Mouse (Mus musculus): ENCODE data around the gene Clnk. TPM values are rescaled to one million over a fixed set of nuclear protein-coding genes. Genes with fewer than 3 reads are reported as not detected.
A peak's percentile ranks its signal among the peaks of the same experiment; 100 is the strongest.

Clnk gene
- total and polyA plus RNA-seq, 3 experiments, result 0.08 TPM; not detected in 2

DNA sequence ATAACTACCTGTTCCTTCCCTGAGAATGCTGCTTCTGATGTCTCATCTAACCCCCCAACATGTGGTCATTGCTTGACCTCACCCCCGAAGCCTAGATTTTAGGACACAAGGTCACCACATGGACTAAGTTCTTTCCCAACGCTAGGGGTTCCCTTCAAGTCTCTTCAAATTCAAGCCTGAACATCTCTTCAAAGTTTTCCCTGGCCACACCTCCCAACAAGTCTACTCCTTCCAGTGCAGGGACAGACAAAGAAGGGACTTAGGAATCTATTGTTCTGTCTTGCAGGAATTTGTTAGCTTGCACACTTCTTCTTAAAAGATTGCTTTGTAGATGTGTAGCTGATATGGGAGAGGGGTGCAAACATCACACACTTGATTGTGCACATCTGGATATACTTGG is 174.5 kb downstream of the Clnk start:
- no peak overlapping the region for H3K27ac ChIP-seq
- no peak for DNase-seq
- H3K4me1 ChIP-seq (ENCODE audit: control insufficient read depth, insufficient read depth, low read length), result no peaks in the 10 kb centered on the region
- TF ChIP-seq EP300 (IDR thresholded peaks at IDR 0.05; ENCODE audit: insufficient read depth, low read depth, low read length) (no peak), CTCF (IDR thresholded peaks at IDR 0.05) (no peak), POLR2A (IDR thresholded peaks at IDR 0.05; ENCODE audit: insufficient read depth, low read depth, low read length) (no peak)
- H3K79me2 ChIP-seq (replicated peaks; ENCODE audit: control insufficient read depth, insufficient read depth, low read length), result no peaks in the 10 kb centered on the region
- 81% methylated on average over 2 of the region's 2 CpGs for WGBS
- no peak overlapping the region for H3K4me3 ChIP-seq
- no peaks in the 10 kb centered on the region for H3K36me3 ChIP-seq (ENCODE audit: control insufficient read depth, insufficient read depth, low read length)
- intact Hi-C loops (cut with DNase I), result no loop called here
- H3K27me3 ChIP-seq (ENCODE audit: control insufficient read depth, insufficient read depth, low read length), result no peaks in the 10 kb centered on the region
- no peak overlapping the region for H3K9ac ChIP-seq (ENCODE audit: low read depth, low read length)

DNA sequence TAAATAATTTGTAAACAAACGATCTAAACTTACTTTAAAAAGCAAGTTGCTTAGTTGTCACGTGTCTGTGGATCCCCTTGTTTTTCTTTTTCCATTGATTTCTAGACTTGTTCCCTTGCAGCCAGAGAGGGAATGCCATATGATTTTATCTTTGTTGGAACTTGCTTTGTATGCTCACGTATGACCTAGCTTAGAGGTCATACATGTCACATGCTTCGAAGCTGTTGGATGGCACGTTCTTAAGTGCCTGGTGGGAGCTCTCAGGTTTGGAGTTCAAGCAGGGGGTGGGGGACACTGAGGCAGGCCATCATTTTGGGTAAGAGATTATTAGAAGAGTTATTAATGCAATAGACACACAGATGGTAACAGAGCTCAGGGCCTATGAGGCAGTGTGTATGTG is 178.1 kb downstream of the Clnk start:
- no peak overlapping the region for H3K9ac ChIP-seq (ENCODE audit: low read depth, low read length)
- no peaks in the 10 kb centered on the region for H3K79me2 ChIP-seq (replicated peaks; ENCODE audit: control insufficient read depth, insufficient read depth, low read length)
- no peak overlapping the region for H3K27ac ChIP-seq
- intact Hi-C loops (cut with DNase I), result no loop called here
- TF ChIP-seq POLR2A (IDR thresholded peaks at IDR 0.05; ENCODE audit: insufficient read depth, low read depth, low read length), result no peak
- no peak for TF ChIP-seq CTCF (IDR thresholded peaks at IDR 0.05)
- no peak for TF ChIP-seq EP300 (IDR thresholded peaks at IDR 0.05; ENCODE audit: insufficient read depth, low read depth, low read length)
- no peaks in the 10 kb centered on the region for H3K4me1 ChIP-seq (ENCODE audit: control insufficient read depth, insufficient read depth, low read length)
- 64% methylated on average over 5 of the region's 5 CpGs for WGBS
- H3K27me3 ChIP-seq (ENCODE audit: control insufficient read depth, insufficient read depth, low read length), result no peaks in the 10 kb centered on the region
- no peaks in the 10 kb centered on the region for H3K36me3 ChIP-seq (ENCODE audit: control insufficient read depth, insufficient read depth, low read length)
- no peak overlapping the region for H3K4me3 ChIP-seq
- DNase-seq, result no peak

DNA sequence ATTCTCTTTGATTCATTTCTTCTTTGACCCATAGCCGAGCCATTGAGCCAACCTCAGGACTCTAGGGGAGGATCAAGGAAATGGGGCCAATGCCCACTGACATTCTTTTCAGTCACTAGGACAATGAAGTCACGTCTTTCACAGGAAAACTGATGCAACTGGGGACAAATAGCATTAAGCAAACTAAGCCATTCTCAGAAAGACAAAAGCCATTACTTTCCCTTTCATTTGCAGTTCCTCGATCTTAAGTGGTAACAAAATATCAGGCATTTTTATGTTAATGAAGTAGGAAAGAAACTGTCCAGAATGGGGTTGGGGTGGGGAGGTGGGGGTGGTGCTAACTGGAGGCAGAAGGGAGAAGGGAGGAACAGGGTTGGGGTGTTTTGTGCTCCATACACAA is 178.6 kb downstream of the Clnk start:
- no peaks in the 10 kb centered on the region for H3K4me1 ChIP-seq (ENCODE audit: control insufficient read depth, insufficient read depth, low read length)
- H3K4me3 ChIP-seq, result no peak overlapping the region
- 42% methylated on average over 3 of the region's 3 CpGs for WGBS
- no peak overlapping the region for H3K27ac ChIP-seq
- DNase-seq, result no peak
- TF ChIP-seq POLR2A (IDR thresholded peaks at IDR 0.05; ENCODE audit: insufficient read depth, low read depth, low read length) (no peak), EP300 (IDR thresholded peaks at IDR 0.05; ENCODE audit: insufficient read depth, low read depth, low read length) (no peak), CTCF (IDR thresholded peaks at IDR 0.05) (no peak)
- H3K36me3 ChIP-seq (ENCODE audit: control insufficient read depth, insufficient read depth, low read length), result no peaks in the 10 kb centered on the region
- no peaks in the 10 kb centered on the region for H3K79me2 ChIP-seq (replicated peaks; ENCODE audit: control insufficient read depth, insufficient read depth, low read length)
- no peaks in the 10 kb centered on the region for H3K27me3 ChIP-seq (ENCODE audit: control insufficient read depth, insufficient read depth, low read length)
- no peak overlapping the region for H3K9ac ChIP-seq (ENCODE audit: low read depth, low read length)
- intact Hi-C loops (cut with DNase I), result no loop called here

DNA sequence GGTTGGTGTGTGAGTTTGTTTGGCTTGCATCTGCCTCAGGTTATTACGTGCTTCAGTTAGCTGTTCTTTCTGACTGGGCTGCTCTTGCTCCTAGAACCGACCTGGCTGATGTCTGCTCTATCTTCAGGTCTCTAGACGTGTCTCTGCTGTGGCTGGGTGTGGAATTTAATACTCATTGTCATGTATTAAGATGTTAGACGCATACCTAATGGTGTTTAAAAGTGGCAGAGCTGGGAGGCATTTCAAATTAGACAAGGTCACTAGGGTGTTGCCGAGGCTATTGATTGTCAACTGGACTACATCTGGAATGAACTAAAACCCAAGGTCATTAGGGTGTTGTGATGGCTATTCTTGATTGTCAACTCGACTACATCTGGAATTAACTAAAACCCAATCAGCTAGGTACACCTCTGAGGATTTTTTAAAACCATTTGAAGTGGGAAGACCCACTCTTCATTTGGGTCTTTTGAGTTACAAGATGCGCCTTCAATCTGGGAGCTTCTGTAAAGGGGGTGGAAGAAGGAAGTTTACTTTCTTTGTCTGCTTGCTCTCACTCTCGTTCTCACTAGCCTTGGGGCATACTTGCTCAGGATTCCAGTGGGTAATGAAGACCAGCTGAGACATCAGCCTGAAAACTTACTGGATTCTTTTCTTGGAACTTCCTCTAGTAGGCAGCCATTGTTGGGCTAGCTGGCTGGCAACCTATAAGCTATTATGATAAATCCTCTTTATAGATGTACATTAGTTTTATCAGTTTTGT is 179.8 kb downstream of the Clnk start:
- Histone ChIP-seq H3K4me3 (no peak overlapping the region), H3K9ac (ENCODE audit: low read depth, low read length) (no peak overlapping the region), H3K36me3 (ENCODE audit: control insufficient read depth, insufficient read depth, low read length) (no peaks in the 10 kb centered on the region), H3K27me3 (ENCODE audit: control insufficient read depth, insufficient read depth, low read length) (no peaks in the 10 kb centered on the region), H3K27ac (no peak overlapping the region), H3K79me2 (replicated peaks; ENCODE audit: control insufficient read depth, insufficient read depth, low read length) (no peaks in the 10 kb centered on the region), H3K4me1 (ENCODE audit: control insufficient read depth, insufficient read depth, low read length) (no peaks in the 10 kb centered on the region)
- TF ChIP-seq CTCF (IDR thresholded peaks at IDR 0.05) (no peak), POLR2A (IDR thresholded peaks at IDR 0.05; ENCODE audit: insufficient read depth, low read depth, low read length) (no peak), EP300 (IDR thresholded peaks at IDR 0.05; ENCODE audit: insufficient read depth, low read depth, low read length) (no peak)
- DNase-seq, result no peak
- intact Hi-C loops (cut with DNase I), result no loop called here
- 71% methylated on average over 8 of the region's 8 CpGs for WGBS

DNA sequence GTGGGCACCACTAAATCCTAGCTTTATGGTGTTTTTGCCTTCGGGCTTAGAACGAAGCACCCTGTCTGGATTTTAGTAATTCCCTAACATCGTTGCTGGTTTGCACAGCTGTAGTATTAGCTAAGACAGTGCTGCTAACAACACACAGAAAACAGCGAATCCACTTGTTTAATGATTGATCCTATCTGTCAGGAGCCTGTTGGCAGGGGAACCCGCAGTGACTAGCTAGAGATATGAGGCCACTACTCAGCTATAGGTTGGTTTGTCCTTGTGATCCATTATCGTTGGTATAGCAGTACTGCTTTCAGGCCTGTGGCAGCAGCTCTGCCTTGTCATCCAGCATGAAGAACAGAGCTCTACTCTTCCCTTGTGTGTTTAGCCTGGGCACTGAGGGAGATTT is 183.8 kb downstream of the Clnk start:
- intact Hi-C loops (cut with DNase I), result no loop called here
- H3K4me1 ChIP-seq (ENCODE audit: control insufficient read depth, insufficient read depth, low read length), result no peaks in the 10 kb centered on the region
- TF ChIP-seq POLR2A (IDR thresholded peaks at IDR 0.05; ENCODE audit: insufficient read depth, low read depth, low read length) (no peak), CTCF (IDR thresholded peaks at IDR 0.05) (no peak), EP300 (IDR thresholded peaks at IDR 0.05; ENCODE audit: insufficient read depth, low read depth, low read length) (no peak)
- DNase-seq, result no peak
- no peaks in the 10 kb centered on the region for H3K79me2 ChIP-seq (replicated peaks; ENCODE audit: control insufficient read depth, insufficient read depth, low read length)
- no peaks in the 10 kb centered on the region for H3K27me3 ChIP-seq (ENCODE audit: control insufficient read depth, insufficient read depth, low read length)
- H3K27ac ChIP-seq, result no peak overlapping the region
- H3K36me3 ChIP-seq (ENCODE audit: control insufficient read depth, insufficient read depth, low read length), result no peaks in the 10 kb centered on the region
- 81% methylated on average over 6 of the region's 6 CpGs for WGBS
- H3K9ac ChIP-seq (ENCODE audit: low read depth, low read length), result no peak overlapping the region
- no peak overlapping the region for H3K4me3 ChIP-seq

DNA sequence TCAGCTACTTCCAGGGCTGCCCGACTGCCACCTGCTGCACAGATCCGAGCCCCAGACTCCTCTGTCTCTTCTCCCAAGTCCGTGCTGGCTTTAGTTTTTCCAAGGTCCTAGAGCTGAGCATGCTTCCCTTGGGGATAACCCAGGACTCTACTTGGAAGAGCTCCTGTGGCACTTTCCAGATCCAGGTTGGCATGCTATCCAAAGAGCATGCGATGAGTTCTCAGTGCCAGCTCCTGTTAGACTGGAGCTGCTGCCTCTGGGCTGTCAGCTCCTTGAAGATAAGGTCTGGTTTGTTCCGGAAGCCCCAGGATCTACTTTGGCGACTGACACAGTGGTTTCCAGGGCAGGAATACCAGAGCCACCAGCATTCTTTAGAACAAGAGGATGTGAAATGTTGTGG is 187.4 kb downstream of the Clnk start:
- Histone ChIP-seq H3K36me3 (ENCODE audit: control insufficient read depth, insufficient read depth, low read length) (no peaks in the 10 kb centered on the region), H3K27ac (no peak overlapping the region), H3K9ac (ENCODE audit: low read depth, low read length) (no peak overlapping the region), H3K4me1 (ENCODE audit: control insufficient read depth, insufficient read depth, low read length) (no peaks in the 10 kb centered on the region), H3K79me2 (replicated peaks; ENCODE audit: control insufficient read depth, insufficient read depth, low read length) (no peaks in the 10 kb centered on the region), H3K27me3 (ENCODE audit: control insufficient read depth, insufficient read depth, low read length) (no peaks in the 10 kb centered on the region), H3K4me3 (no peak overlapping the region)
- TF ChIP-seq CTCF (IDR thresholded peaks at IDR 0.05), result no peak
- no peak for TF ChIP-seq POLR2A (IDR thresholded peaks at IDR 0.05; ENCODE audit: insufficient read depth, low read depth, low read length)
- no peak for TF ChIP-seq EP300 (IDR thresholded peaks at IDR 0.05; ENCODE audit: insufficient read depth, low read depth, low read length)
- DNase-seq, result peak in 1 of 2 experiments; percentile 9
- intact Hi-C loops (cut with DNase I), result no loop called here
- 54% methylated on average over 6 of the region's 6 CpGs for WGBS

Measured in heart, adult 2 months (tissue).